Mouse (Mus musculus) retina, embryonic 14.5 days (tissue): ENCODE results near the gene Naip6.
"Not testable (repeated sequence)": the region's sequence is repeated elsewhere in the genome, so short reads cannot be mapped to it uniquely, and the experiment has no call there.

ENCODE experiments used
- DNase-seq: peaks from one replicate; pipeline ENCODE4 v3.0.0-alpha.2; 2015; ENCODE audit warnings: low spot score

Naip6 gene

DNA sequence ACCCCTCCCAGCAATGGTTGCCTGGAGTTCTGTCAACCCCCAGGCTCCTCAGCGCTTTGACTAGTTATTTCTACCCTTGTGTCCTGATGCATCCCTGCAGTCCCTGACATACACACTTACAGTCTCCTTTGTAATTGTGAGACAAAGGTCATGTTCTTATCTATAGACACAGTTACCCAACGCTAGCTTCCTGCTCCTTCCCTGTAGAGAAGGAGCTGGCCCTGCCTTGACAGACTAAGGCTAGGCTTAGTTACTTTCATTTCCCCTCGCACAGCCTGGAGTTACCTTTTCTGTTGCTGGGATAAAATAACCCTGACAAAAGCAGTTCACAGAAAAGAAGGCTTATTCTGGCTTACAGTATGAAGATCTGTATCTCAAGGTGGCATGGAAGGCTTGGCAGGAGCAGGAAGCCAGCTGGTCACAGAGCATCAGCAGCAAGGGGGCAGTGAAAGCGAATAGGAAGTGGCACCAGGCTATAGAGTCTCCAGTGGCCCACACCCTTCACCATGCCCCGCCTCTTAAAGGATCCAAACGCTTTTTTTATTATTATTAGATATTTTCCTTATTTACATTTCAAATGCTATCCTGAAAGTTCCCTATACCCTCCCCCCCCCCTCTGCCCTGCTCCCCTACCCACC, at the start of gene Naip6:
TSS of gene Naip6 (minus strand) at position 419 of the 638 bp plus-strand sequence.
- not testable (repeated sequence) for DNase-seq

DNA sequence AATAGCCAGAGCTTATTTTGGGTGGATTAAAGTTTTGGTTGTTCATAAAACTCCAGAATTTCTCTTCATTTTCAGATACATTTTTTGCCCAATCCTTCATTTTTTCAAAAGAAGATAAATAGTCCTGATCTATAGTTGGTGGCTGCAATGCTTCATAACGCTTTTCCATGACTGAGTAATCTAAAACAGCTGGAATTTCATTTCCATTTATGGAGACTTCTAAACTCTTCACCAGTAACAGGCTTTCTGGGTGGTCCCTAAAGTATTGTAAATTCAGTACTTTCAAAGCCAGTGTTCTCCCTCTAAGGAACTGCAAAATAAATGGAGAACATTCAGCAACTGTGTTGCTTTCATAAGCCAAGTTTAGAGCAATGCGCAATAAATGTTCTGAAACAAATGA, 34.8 kb upstream of the Naip6 start:
- not testable (repeated sequence) for DNase-seq

DNA sequence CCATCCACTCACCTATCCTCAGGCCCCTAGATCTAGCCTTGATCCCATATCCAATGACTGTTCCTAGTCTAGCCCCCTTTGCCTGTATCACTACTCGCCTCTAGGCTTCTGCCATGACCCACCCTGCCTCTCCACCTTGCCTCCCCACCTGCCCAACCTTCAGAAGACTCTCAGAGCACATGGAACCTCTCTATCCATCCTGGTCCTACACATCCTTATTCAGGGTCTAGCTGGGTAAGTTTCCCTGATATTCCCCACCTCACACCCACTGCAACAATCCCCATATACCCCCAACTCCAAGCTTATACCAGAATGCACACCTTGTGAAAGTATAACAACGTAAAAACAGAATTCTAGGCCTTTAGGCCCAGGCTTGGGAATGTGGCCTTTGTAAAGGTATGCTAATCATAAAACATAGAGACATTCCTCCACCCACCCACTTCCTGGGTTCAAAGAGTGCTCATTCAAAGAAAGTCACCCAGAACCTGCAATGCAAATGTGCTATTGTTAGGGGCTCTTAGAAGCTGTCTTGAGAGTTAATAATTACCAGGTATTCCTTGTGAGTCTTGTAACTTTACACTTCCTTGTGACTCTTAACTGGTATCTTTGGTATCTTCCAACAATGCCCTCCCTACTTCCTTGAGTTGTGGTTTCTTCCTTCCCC, 32.2 kb upstream of the Naip6 start:
- not testable (repeated sequence) for DNase-seq

DNA sequence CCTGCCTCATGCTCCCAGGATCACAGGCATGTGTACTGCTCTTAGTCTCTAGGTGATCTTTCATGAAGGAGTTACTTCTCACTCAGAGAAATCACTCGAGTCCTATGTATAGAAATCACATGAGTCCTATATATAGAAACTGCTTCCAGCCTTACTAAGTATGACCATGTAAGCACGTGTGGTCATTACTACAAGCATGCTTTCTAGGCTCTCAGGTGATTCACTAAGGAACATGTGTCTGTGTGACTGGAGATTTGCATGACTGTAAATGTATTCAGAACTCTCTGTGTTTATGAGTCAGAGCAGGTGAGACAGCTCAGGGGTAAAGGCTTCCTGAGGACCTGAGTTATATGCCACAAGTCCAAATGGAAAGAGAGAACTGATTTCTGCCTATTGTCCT, 24.3 kb upstream of the Naip6 start:
- DNase-seq = no peak

DNA sequence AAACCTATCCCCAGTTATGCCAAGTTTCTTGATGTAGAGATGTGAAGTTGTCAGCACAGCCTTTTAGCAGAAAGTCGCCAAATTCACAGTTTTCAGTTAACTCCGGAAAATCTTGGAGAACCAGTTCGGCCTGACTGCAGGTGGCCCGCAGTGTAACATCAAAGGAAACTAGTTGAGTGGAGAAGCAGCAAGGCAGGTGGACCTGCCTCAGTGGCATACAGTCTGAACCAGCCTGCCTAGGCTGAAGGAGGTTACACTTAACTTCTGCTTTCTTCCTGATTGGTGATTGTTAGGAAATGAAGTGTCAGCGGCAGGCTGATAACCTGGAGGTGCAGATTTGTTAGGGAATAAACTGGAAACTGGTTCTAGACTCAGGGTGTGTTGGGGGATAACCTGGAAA, 14.3 kb upstream of the Naip6 start:
- not testable (repeated sequence) for DNase-seq

DNA sequence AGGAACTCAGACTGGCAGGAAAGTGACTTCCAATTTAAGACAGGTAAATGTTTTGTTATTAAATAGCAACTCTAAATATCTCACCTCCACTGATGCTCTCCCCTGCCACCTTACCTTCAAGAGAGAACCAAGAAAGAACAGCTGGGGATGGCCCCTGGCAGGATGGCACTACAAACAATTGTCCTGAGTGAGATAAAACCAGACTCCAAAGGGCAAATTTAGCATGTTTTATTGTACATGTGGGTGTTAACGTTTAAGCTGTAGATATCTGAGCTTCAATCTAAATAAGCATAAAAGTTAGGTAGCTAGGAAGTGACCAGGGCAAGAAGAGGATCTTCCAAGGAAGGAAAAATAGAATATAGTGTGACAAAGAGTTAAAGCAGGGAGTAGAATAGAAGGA, 11.4 kb upstream of the Naip6 start:
- DNase-seq = not testable (repeated sequence)

DNA sequence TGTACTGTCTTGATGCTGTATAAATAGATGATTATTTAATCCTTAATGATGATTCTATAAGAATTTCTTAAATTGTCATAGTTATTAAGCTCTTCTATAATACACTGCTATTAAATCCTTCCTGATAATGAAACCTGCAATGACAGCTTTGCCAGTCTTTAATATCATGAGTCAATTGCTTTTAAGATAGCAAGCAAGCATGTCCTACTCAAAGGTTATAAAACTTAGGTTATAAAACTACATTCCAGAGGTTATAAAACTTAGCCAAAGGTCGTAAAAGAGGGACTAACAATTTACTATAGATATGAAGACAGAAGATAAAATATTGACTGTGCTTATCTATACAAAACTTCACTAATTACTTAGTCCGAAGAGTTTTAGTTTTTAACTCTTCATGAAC, 10.6 kb upstream of the Naip6 start:
- DNase-seq = not testable (repeated sequence)

DNA sequence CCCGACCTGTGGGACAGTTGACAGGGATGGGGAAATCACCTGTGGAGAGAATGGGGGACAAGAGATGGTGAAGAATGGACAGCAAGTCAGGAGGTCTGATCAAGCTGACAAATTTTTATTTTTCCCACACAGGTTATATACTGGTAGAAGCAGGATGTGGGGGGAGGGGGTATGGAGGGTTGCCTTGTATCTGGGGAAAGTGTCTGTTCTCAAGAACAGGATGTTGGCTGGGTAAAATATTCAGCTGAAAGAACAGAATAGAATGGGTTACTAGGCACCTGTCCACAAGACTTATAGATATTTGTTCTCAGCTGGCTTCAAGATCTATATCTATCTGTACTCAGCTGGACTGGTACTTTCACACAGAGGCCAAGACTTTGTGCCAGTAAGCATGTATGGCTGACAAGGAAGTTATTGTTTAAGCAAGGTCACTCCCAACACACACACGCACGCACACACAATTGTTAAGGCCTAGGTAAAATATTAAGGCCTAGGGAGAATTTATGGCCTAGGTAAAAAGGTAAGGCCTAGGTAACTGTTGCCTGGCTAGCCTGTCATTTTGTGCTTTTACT, 4.9 kb upstream of the Naip6 start:
- not testable (repeated sequence) for DNase-seq

DNA sequence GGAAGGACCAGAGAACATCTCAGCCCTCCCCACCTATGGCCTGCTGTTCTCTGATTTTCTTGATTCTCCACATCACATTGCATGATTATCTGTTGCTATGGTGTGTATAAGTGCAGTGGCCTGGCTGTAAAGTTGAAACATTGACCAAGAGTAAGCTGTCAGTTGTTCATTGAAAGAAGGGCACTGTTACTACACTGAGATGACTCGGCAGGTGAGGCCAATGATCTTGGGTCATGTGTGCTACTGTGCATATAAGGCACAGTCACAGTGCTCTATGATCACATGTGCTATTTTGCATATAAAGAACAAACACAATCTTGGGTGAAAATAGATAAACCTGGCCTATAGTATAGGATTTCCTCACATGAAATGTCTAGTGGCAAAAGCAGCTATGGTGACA, 32.9 kb downstream of the Naip6 start:
- DNase-seq = no peak

DNA sequence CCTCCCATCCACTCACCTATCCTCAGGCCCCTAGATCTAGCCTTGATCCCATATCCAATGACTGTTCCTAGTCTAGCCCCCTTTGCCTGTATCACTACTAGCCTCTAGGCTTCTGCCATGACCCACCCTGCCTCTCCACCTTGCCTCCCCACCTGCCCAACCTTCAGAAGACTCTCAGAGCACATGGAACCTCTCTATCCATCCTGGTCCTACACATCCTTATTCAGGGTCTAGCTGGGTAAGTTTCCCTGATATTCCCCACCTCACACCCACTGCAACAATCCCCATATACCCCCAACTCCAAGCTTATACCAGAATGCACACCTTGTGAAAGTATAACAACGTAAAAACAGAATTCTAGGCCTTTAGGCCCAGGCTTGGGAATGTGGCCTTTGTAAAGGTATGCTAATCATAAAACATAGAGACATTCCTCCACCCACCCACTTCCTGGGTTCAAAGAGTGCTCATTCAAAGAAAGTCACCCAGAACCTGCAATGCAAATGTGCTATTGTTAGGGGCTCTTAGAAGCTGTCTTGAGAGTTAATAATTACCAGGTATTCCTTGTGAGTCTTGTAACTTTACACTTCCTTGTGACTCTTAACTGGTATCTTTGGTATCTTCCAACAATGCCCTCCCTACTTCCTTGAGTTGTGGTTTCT, 45.9 kb downstream of the Naip6 start:
- DNase-seq = not testable (repeated sequence)

DNA sequence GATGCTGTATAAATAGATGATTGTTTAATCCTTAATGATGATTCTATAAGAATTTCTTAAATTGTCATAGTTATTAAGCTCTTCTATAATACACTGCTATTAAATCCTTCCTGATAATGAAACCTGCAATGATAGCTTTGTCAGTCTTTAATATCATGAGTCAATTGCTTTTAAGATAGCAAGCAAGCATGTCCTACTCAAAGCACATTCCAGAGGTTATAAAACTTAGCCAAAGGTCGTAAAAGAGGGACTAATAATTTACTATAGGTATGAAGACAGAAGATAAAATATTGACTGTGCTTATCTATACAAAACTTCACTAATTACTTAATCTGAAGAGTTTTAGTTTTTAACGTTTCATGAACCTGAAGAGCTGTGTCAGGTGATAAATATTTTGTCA, 60.5 kb downstream of the Naip6 start:
- not testable (repeated sequence) for DNase-seq

DNA sequence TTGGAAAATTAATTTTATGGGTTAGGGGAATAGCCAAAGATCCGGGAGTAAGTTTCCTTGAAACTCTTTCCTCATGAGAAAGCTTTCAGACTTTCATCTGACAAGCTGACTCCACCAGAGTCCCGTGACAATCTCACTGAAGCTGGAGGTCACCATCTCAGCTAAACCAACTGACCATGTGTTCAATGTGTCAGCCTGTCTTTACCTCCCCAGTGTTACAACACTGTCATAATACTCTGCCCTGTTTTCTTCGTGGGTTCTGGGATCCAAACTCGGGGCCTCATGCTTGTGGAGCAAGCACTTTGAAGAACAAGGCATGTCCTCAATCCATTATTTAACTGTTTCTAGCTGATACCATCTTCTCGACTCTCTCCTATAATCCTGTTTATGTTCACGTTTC, 61.5 kb downstream of the Naip6 start:
- not testable (repeated sequence) for DNase-seq

DNA sequence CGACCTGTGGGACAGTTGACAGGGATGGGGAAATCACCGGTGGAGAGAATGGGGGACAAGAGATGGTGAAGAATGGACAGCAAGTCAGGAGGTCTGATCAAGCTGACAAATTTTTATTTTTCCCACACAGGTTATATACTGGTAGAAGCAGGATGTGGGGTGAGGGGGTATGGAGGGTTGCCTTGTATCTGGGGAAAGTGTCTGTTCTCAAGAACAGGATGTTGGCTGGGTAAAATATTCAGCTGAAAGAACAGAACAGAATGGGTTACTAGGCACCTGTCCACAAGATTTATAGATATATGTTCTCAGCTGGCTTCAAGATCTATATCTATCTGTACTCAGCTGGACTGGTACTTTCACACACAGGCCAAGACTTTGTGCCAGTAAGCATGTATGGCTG, 65.6 kb downstream of the Naip6 start:
- DNase-seq = not testable (repeated sequence)

DNA sequence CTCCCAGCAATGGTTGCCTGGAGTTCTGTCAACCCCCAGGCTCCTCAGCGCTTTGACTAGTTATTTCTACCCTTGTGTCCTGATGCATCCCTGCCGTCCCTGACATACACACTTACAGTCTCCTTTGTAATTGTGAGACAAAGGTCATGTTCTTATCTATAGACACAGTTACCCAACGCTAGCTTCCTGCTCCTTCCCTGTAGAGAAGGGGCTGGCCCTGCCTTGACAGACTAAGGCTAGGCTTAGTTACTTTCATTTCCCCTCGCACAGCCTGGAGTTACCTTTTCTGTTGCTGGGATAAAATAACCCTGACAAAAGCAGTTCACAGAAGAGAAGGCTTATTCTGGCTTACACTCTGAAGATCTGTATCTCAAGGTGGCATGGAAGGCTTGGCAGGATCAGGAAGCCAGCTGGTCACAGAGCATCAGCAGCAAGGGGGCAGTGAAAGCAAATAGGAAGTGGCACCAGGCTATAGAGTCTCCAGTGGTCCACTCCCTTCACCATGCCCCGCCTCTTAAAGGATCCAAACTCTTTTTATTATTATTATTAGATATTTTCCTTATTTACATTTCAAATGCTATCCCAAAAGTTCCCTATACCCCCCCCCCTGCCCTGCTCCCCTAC, 70.5 kb downstream of the Naip6 start:
- DNase-seq = not testable (repeated sequence)

DNA sequence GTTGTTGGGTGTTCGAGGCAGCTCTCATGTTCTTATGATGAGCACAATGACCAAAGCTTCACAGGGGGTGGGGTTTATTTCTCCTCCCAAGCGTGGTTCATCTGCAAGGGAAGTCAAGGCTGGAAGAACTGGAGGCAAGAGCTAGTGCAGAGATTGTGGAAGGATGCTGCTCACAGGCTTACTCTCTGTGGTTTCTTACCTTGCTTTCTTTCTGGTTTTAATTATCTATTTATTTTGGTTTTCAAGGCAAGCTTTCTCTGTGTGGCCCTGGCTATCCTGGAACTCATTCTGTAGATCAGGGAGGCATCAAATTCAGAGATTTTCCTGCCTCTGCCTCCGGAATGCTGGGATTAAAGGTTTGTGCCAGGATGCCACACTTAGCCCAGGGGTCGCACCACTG, 71.3 kb downstream of the Naip6 start, which contains the start of gene Naip5:
TSS of gene Naip5 (minus strand) at position 101 of the 400 bp plus-strand sequence.
- not testable (repeated sequence) for DNase-seq

DNA sequence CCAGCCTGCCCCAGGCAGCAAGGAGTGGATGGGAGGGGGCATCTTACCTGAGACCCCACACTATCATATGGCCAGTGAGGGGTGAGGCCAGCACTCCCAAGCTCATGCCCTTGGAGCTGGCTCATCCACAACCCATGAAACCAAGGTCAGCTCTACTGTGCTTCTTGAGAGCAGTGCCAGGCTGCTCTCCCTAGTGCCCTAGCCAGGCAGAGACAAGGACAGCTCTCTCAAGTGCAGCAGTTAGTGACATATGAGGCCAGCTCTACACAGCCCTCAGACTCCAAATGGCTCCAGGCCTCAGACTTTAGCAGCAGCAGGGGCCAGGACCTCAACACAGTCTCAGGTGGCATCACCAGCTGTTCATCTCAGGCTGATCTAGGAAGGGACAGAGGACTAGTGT, 73.8 kb downstream of the Naip6 start:
- DNase-seq = no peak
